Mouse (Mus musculus) forebrain, embryonic 14.5 days (tissue): ENCODE data around the gene Ctr9. TPM values are rescaled to one million over a fixed set of nuclear protein-coding genes. Genes with fewer than 3 reads are reported as not detected.

ENCODE experiments used
- ATAC-seq: fragments of 200-750 bp; cut with Nextera tagmentation; 2 replicates; pipeline ENCODE4 v1.8.0; 2017; ENCODE audit warnings: mild to moderate bottlenecking, moderate library complexity
- DNase-seq: peaks from one replicate; pipeline ENCODE4 v3.0.0-alpha.2; 2015; ENCODE audit warnings: low spot score
- H3K27ac ChIP-seq: fragments of 300-500 bp; sonication (generic); 2 replicates; pipeline ENCODE4 v1.5.1; 2014; ENCODE audit warnings: low read depth, mild to moderate bottlenecking, control low read depth, low read length, moderate library complexity
- H3K27me3 ChIP-seq: fragments of 300-500 bp; sonication (generic); replicated peaks from 2 replicates; pipeline ENCODE4 v1.6.1; 2014; ENCODE audit warnings: low read length, control low read depth, mixed read lengths; ENCODE audit not compliant: control insufficient read depth, insufficient read depth
- H3K36me3 ChIP-seq: fragments of 300-500 bp; sonication (generic); 2 replicates; pipeline ENCODE4 v1.6.1; 2014; ENCODE audit warnings: low read length, control low read depth; ENCODE audit not compliant: control insufficient read depth, insufficient read depth
- H3K4me1 ChIP-seq: fragments of 300-500 bp; sonication (generic); 2 replicates; pipeline ENCODE4 v1.6.1; 2014; ENCODE audit warnings: antibody characterized with exemption, low read length, control low read depth; ENCODE audit not compliant: control insufficient read depth, insufficient read depth
- H3K4me2 ChIP-seq: fragments of 300-500 bp; sonication (generic); 2 replicates; pipeline ENCODE4 v1.6.1; 2014; ENCODE audit warnings: mild to moderate bottlenecking, control low read depth, low read length
- H3K4me3 ChIP-seq: fragments of 300-500 bp; sonication (generic); 2 replicates; pipeline ENCODE4 v1.5.1; 2014; ENCODE audit warnings: low read depth, low read length, control low read depth
- H3K9ac ChIP-seq: fragments of 300-500 bp; sonication (generic); 2 replicates; pipeline ENCODE4 v1.6.1; 2014; ENCODE audit warnings: mild to moderate bottlenecking, low read length, control low read depth, moderate library complexity
- H3K9me3 ChIP-seq: fragments of 300-500 bp; sonication (generic); replicated peaks from 2 replicates; pipeline ENCODE4 v1.6.1; 2016; ENCODE audit warnings: low read length, control low read depth, mixed read lengths; ENCODE audit not compliant: control insufficient read depth
- WGBS: fragments of 180-500 bp; shearing (Covaris S2); extraction: QIAGEN DNeasy Blood & Tissue Kit; methylation state at CpG from one replicate; pipeline ENCODE4 v1.1.7; 2014; 5-methylcytosine and 5-hydroxymethylcytosine counted together
- polyA plus RNA-seq: library from polyadenylated mRNA; unstranded; fragments of >200 nt; fragmentation: Nextera tagmentation; extraction: Ambion mirVana; gene quantifications from 2 replicates; pipeline ENCODE4 v1.2.1, GENCODE M21; 2014

Ctr9 gene
- polyA plus RNA-seq, 1 experiment from 2014 or later = 62.0 TPM

DNA sequence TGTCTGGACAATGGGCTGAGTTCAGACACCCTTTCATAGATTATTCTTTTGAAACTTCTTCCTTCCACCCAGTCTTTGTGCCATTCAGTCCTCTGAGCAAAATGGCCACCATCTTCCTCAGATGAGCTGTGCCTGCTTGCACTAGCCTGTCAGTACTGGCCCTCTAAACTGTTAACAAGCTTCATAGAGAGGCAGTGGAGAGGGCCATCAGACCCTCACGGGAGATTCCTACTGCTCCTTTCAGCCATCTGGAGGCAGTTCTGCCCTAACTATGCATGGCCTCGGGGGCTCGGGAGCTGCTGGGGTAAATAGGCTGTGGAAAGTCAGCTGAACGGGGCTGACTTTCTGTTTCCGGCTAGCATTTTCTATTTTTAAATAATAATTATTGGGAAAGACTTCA is 30.8 kb downstream of the Ctr9 start:
- 68% methylated on average over 5 of the region's 5 CpGs for WGBS

DNA sequence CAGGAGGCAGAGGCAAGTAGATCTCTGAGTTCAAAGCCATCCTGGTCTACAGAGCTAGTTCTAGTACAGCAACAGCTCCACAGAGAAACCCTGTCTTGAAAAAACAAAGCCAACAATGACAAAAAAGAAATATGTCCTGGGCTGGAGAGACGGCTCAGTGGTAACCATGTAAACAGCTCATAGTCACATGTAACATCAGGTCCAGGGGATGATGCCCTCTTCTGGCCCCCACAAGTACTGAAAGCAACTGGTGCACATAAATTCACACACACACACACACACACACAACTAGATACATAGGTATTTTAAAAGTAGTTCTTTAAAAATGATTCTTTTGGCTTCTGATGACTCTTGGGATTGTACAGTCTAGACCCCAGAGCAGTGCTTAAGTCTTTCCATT is 34.2 kb downstream of the Ctr9 start:
- no peaks in the 10 kb centered on the region for H3K4me1 ChIP-seq
- no peak overlapping the region for H3K4me3 ChIP-seq
- ATAC-seq = no peak
- H3K4me2 ChIP-seq = no peak overlapping the region
- peaks cover 4% of the 10 kb centered on the region; the same call in 1 of the 2 replicates for H3K9me3 ChIP-seq
- no peaks in the 10 kb centered on the region for H3K27me3 ChIP-seq
- no peak overlapping the region for H3K9ac ChIP-seq
- 100% methylated on average over 1 of the region's 1 CpGs for WGBS
- H3K27ac ChIP-seq = no peak overlapping the region
- H3K36me3 ChIP-seq = peaks cover 8% of the 10 kb centered on the region
- DNase-seq = no peak

More for the DNA sequence above, 30.8 kb downstream of the Ctr9 start:
- H3K36me3 ChIP-seq = peaks cover 27% of the 10 kb centered on the region
- no peak overlapping the region for H3K4me2 ChIP-seq
- ATAC-seq = no peak
- H3K27me3 ChIP-seq = no peaks in the 10 kb centered on the region
- H3K9ac ChIP-seq = no peak overlapping the region
- no peak overlapping the region for H3K27ac ChIP-seq
- DNase-seq = no peak
- H3K9me3 ChIP-seq = no peaks in the 10 kb centered on the region
- no peaks in the 10 kb centered on the region for H3K4me1 ChIP-seq
- no peak overlapping the region for H3K4me3 ChIP-seq

DNA sequence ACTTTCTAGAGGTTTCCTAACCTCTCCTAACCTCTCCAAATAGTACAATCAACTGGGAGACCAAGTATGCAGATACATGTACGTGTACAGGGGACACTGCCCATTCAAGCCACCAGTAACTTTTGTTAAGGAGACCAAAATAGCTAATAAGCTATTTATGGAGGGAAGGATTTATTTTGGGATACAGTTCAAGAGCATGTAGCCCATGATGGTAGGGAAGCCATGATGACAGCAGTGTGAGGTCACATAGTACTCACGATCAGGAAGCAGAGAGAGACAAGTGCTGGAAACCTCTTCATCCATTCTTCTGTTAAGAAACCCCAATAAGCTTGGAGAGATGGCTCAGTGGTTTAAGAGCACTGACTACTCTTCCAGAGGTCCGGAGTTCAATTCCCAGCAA is 39.4 kb downstream of the Ctr9 start:
- Histone ChIP-seq H3K27me3 (no peaks in the 10 kb centered on the region), H3K4me1 (no peaks in the 10 kb centered on the region), H3K27ac (no peak overlapping the region), H3K4me3 (no peak overlapping the region), H3K9me3 (peaks cover 7% of the 10 kb centered on the region; the same call in 1 of the 2 replicates), H3K9ac (no peak overlapping the region), H3K4me2 (no peak overlapping the region), H3K36me3 (peaks cover 56% of the 10 kb centered on the region)
- over 99% methylated on average over 3 of the region's 3 CpGs for WGBS
- no peak for DNase-seq
- ATAC-seq = no peak

DNA sequence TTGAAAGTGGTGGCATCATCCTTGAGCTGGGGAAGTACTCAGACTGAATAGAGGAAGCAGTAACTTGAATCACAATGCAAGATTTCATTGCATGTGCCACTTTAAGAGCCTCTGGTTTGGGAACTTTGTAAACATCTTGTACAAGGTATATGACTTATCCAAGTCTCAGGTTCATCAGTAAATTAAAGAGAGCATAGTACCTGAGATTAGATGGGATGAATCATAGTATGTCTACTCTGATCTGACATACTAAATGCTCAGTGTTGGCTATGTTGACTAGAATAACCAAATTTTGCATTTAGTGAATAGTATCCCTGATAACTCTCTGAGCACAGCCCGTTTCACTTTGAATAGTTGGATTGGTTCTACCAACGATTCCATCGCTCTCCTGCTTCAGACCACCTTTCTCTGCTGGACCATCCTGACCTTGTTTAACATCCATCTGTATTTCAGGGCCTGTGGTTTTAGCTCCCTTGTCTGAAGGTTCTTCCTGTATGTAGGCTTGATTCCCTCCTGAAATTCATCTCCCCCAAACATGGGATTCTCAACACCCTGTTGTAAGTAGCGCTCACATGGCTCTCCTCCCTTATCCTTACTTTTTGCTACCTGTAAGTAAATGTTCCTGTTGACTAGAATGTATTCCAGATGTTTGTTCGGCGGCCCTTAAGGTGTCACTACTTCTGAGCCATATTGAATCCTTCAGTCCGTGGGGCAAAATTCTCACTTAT is 40.9 kb downstream of the Ctr9 start:
- H3K27ac ChIP-seq = no peak overlapping the region
- WGBS = 93% methylated on average over 7 of the region's 7 CpGs
- peak; percentile 38; the same call in 1 of the 2 replicates for ATAC-seq

DNA sequence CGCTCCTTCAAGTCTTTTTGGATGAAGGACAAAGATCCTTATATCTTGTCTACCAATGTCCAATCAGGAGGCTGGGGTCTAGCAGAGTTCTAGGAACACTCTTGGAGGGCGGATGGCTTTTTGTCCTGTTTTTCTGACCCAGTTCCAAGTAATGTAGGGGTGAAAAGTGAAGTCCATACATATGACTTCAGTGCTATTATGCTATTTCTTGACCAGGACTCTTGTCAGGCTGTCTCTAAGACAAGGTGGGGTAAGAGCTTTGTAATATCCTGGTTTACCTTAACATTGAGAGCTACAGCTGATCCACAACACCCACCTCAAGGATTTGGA is 41.4 kb downstream of the Ctr9 start:
- no peaks in the 10 kb centered on the region for H3K4me1 ChIP-seq
- H3K9ac ChIP-seq = no peak overlapping the region
- ATAC-seq (peak; percentile 32; the same call in 1 of the 2 replicates), DNase-seq (no peak)
- 94% methylated on average over 2 of the region's 2 CpGs for WGBS
- no peaks in the 10 kb centered on the region for H3K27me3 ChIP-seq
- H3K27ac ChIP-seq = no peak overlapping the region
- no peak overlapping the region for H3K4me2 ChIP-seq
- H3K4me3 ChIP-seq = no peak overlapping the region
- peaks cover 74% of the 10 kb centered on the region for H3K36me3 ChIP-seq
- H3K9me3 ChIP-seq = peaks cover 7% of the 10 kb centered on the region; the same call in 1 of the 2 replicates

More for the DNA sequence above, 40.9 kb downstream of the Ctr9 start:
- no peak overlapping the region for H3K9ac ChIP-seq
- H3K4me1 ChIP-seq = no peaks in the 10 kb centered on the region
- H3K9me3 ChIP-seq = peaks cover 7% of the 10 kb centered on the region; the same call in 1 of the 2 replicates
- no peaks in the 10 kb centered on the region for H3K27me3 ChIP-seq
- no peak for DNase-seq
- peaks cover 69% of the 10 kb centered on the region for H3K36me3 ChIP-seq
- H3K4me3 ChIP-seq = no peak overlapping the region
- H3K4me2 ChIP-seq = no peak overlapping the region

DNA sequence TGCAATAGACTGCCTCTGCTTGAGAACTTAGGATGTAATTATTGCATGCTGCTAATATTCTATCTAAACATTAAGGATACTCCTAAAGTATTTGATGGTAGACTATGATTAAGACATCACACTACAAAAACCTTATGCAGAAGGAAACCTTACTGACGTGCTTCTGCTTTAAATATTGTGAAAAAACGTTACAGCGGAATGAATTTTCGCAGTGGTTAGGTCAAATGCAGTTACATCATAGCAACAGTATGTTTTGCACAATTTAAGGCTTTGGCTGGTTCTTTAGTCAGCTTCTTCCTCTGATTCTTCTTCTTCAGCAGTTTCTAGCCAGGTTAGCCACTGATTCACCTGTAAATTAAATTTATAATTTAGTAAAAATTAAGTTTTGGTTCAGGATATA is 43.7 kb downstream of the Ctr9 start:
- H3K27ac ChIP-seq = no peak overlapping the region
- peaks cover 94% of the 10 kb centered on the region for H3K36me3 ChIP-seq
- H3K4me2 ChIP-seq = no peak overlapping the region
- ATAC-seq (no peak), DNase-seq (no peak)
- H3K4me1 ChIP-seq = no peaks in the 10 kb centered on the region
- no peak overlapping the region for H3K4me3 ChIP-seq
- H3K9me3 ChIP-seq = peaks cover 7% of the 10 kb centered on the region; the same call in 1 of the 2 replicates
- no peak overlapping the region for H3K9ac ChIP-seq
- H3K27me3 ChIP-seq = no peaks in the 10 kb centered on the region
- 91% methylated on average over 4 of the region's 4 CpGs for WGBS

DNA sequence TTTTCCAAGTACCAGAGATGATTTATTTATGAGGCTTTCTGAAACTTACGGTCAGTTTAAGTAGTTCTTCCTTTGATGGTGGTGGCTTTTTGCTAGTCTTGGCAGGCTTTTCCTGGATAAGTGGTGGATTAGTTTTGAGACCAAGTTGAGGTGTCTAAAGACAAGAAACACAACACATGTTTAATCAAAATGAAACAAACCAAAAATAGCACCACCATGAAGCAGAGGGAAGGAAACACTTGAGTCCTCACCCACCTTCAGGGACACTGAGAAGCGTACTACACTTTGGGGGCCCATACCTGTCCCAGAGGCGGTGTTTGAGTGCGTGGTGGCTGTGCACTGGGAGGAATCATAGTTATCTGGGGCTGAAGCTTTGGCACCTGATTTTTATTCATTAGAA is 46.5 kb downstream of the Ctr9 start:
- Histone ChIP-seq H3K4me2 (no peak overlapping the region), H3K9ac (no peak overlapping the region), H3K9me3 (no peaks in the 10 kb centered on the region), H3K4me3 (no peak overlapping the region), H3K27ac (no peak overlapping the region), H3K4me1 (peaks cover 3% of the 10 kb centered on the region), H3K27me3 (no peaks in the 10 kb centered on the region), H3K36me3 (peaks cover 94% of the 10 kb centered on the region)
- no peak for DNase-seq
- 97% methylated on average over 4 of the region's 4 CpGs for WGBS
- ATAC-seq = no peak

DNA sequence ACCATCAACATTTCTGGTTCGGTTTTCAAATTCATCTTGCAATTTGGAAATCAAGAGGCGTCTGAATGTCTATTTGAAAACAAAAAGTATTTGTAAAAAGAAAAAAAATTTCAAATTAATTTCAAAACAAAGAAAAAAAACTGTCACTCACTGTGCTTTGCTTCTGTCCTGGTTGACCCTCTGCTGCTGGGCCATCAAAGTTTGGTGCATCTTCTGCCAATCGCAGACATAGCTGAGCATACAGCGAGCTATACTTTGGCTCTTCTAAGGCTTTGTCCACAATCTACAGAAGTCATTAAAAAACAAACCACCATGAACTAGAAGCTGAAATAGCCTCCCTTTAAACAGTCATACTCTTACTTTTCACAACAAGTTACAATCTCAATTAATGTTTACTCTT is 49.5 kb downstream of the Ctr9 start:
- Histone ChIP-seq H3K9me3 (no peaks in the 10 kb centered on the region), H3K9ac (no peak overlapping the region), H3K4me2 (no peak overlapping the region), H3K4me1 (peaks cover 13% of the 10 kb centered on the region), H3K4me3 (no peak overlapping the region), H3K36me3 (peaks cover 82% of the 10 kb centered on the region), H3K27ac (no peak overlapping the region), H3K27me3 (no peaks in the 10 kb centered on the region)
- ATAC-seq = no peak
- DNase-seq = no peak
- 96% methylated on average over 4 of the region's 4 CpGs for WGBS

DNA sequence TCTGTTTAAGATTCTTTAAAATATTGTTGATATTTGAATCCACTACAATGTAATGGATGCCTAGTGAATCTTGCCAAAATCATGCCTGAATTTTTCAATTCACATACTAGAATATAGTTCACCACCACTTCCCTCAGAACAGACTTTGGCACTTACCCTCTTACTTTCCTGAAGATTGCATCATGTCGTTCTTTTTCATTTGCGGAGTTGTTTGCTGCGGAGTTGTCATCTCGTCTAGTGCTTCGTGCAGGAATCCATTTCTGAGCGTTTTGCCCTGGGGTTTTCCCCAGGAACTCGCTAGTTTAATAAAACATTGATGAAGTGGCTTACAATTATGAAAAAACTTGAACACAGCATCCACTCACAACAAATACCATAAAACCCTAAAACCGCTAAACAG is 51.3 kb downstream of the Ctr9 start:
- H3K4me3 ChIP-seq = no peak overlapping the region
- no peak overlapping the region for H3K9ac ChIP-seq
- no peak for DNase-seq

More for the DNA sequence above, 51.3 kb downstream of the Ctr9 start:
- WGBS = 90% methylated on average over 8 of the region's 8 CpGs
- H3K27me3 ChIP-seq = no peaks in the 10 kb centered on the region
- peaks cover 64% of the 10 kb centered on the region for H3K36me3 ChIP-seq
- no peak overlapping the region for H3K27ac ChIP-seq
- 0 out of 2 replicates have a peak overlapping the region, but pooled peaks have one; percentile 79 for H3K4me2 ChIP-seq
- no peaks in the 10 kb centered on the region for H3K9me3 ChIP-seq
- H3K4me1 ChIP-seq = peaks cover 13% of the 10 kb centered on the region
- ATAC-seq = no peak
